Comparison of ENCODE assay signal across 20 mouse cellular contexts in genomic region chr1:176992517-176992916, GRCm38 (mm10).
DNase-seq lines count a peak whose midpoint lies in the region; ATAC-seq and TF ChIP-seq lines count a peak whose summit lies in the region.
"Had no signal": no experiment of that assay in that cellular context is flagged by ENCODE, and none has a peak within 500 bp of the region (broad histone marks: within the 10 kb centered on the region; RNA-seq: fewer than 3 reads in every experiment).

No protein-coding gene starts in this region.

- no peak for TF ChIP-seq CTCF in layer of hippocampus, adult 2 months (conservative IDR thresholded peaks at IDR 0.05)

- no peaks in the 10 kb centered on the region for H3K36me3 ChIP-seq in forebrain, embryonic 13.5 days (ENCODE audit: poor library complexity, severe bottlenecking)
- no peaks in the 10 kb centered on the region for H3K36me3 ChIP-seq in forebrain, embryonic 16.5 days (ENCODE audit: control insufficient read depth, insufficient read depth)
- no peaks in the 10 kb centered on the region for H3K36me3 ChIP-seq in hindbrain, embryonic 11.5 days (ENCODE audit: control insufficient read depth, insufficient read depth, low read length)
- H3K36me3 ChIP-seq in hindbrain, embryonic 16.5 days (ENCODE audit: control insufficient read depth, insufficient read depth, low read length) = no peaks in the 10 kb centered on the region
- no peaks in the 10 kb centered on the region for H3K36me3 ChIP-seq in heart, embryonic 12.5 days
- H3K36me3 ChIP-seq: heart, embryonic 13.5 days; hindbrain, embryonic 13.5 days; kidney, embryonic 15.5 days had no signal

- H3K9ac ChIP-seq in forebrain, embryonic 13.5 days = no peak overlapping the region
- H3K9ac ChIP-seq in forebrain, embryonic 16.5 days (replicated peaks; ENCODE audit: low read depth, low read length) = no peak overlapping the region
- H3K9ac ChIP-seq in hindbrain, embryonic 11.5 days (ENCODE audit: low read depth, low read length) = no peak overlapping the region
- no peak overlapping the region for H3K9ac ChIP-seq in hindbrain, embryonic 16.5 days (ENCODE audit: low read depth, low read length)
- no peak overlapping the region for H3K9ac ChIP-seq in heart, embryonic 12.5 days
- H3K9ac ChIP-seq: heart, embryonic 13.5 days; hindbrain, embryonic 13.5 days; kidney, embryonic 15.5 days had no signal

- no peaks in the 10 kb centered on the region for H3K9me3 ChIP-seq in forebrain, embryonic 13.5 days (replicated peaks)
- no peaks in the 10 kb centered on the region for H3K9me3 ChIP-seq in forebrain, embryonic 16.5 days (ENCODE audit: control insufficient read depth, low read length)
- no peaks in the 10 kb centered on the region for H3K9me3 ChIP-seq in hindbrain, embryonic 11.5 days (ENCODE audit: control insufficient read depth, low read length)
- H3K9me3 ChIP-seq in hindbrain, embryonic 16.5 days (ENCODE audit: control insufficient read depth, low read length) = no peaks in the 10 kb centered on the region
- no peaks in the 10 kb centered on the region for H3K9me3 ChIP-seq in heart, embryonic 12.5 days (replicated peaks)
- H3K9me3 ChIP-seq: heart, embryonic 13.5 days; hindbrain, embryonic 13.5 days; kidney, embryonic 15.5 days had no signal

- DNase-seq in hindbrain, embryonic 11.5 days (ENCODE audit: low spot score) = no peak
- peak; percentile 70 for DNase-seq in R1 (ENCODE audit: low read depth, low spot score)
- DNase-seq in retina, embryonic 14.5 days (ENCODE audit: low spot score) = peak; percentile 80
- DNase-seq in layer of hippocampus, adult 2 months (ENCODE audit: low spot score in 2 of 2) = no peak
- DNase-seq: adrenal gland, adult 2 months; adrenal gland, postnatal 25 days; cerebellum, adult 2 months; cerebellum, postnatal 10 days; gastrocnemius, adult 2 months; gastrocnemius, postnatal 25 days; heart, postnatal 36 days; kidney, adult 2 months had no signal

- H3K4me2 ChIP-seq in forebrain, embryonic 13.5 days = no peak overlapping the region
- H3K4me2 ChIP-seq in forebrain, embryonic 16.5 days (ENCODE audit: low read length) = no peak overlapping the region
- no peak overlapping the region for H3K4me2 ChIP-seq in hindbrain, embryonic 11.5 days (replicated peaks; ENCODE audit: low read depth, low read length)
- no peak overlapping the region for H3K4me2 ChIP-seq in hindbrain, embryonic 16.5 days (ENCODE audit: low read length)
- no peak overlapping the region for H3K4me2 ChIP-seq in heart, embryonic 12.5 days
- H3K4me2 ChIP-seq: heart, embryonic 13.5 days; hindbrain, embryonic 13.5 days; kidney, embryonic 15.5 days had no signal

- H3K27ac ChIP-seq in forebrain, embryonic 13.5 days = peak overlapping the region; percentile 31; the same call in 1 of the 2 replicates
- H3K27ac ChIP-seq in forebrain, embryonic 16.5 days (ENCODE audit: low read length) = no peak overlapping the region
- H3K27ac ChIP-seq in hindbrain, embryonic 11.5 days (ENCODE audit: low read depth, low read length) = 0 out of 2 replicates have a peak overlapping the region, but pooled peaks have one; percentile 17
- H3K27ac ChIP-seq in hindbrain, embryonic 16.5 days (ENCODE audit: low read depth, low read length) = no peak overlapping the region
- H3K27ac ChIP-seq in heart, embryonic 12.5 days (ENCODE audit: poor library complexity, severe bottlenecking) = no peak overlapping the region
- no peak overlapping the region for H3K27ac ChIP-seq in layer of hippocampus, adult 2 months
- H3K27ac ChIP-seq: gastrocnemius, adult 2 months; heart, embryonic 13.5 days; kidney, embryonic 15.5 days had no signal

- no peaks in the 10 kb centered on the region for H3K27me3 ChIP-seq in forebrain, embryonic 13.5 days
- H3K27me3 ChIP-seq in forebrain, embryonic 16.5 days (replicated peaks; ENCODE audit: control insufficient read depth, insufficient read depth, low read length) = no peaks in the 10 kb centered on the region
- H3K27me3 ChIP-seq in hindbrain, embryonic 11.5 days (ENCODE audit: control insufficient read depth, insufficient read depth, low read length) = 0 out of 2 replicates have a peak, but pooled peaks cover 2% of the 10 kb centered on the region
- H3K27me3 ChIP-seq in hindbrain, embryonic 16.5 days (replicated peaks; ENCODE audit: control insufficient read depth, insufficient read depth, low read length) = no peaks in the 10 kb centered on the region
- H3K27me3 ChIP-seq in heart, embryonic 12.5 days (replicated peaks) = no peaks in the 10 kb centered on the region
- H3K27me3 ChIP-seq: heart, embryonic 13.5 days; hindbrain, embryonic 13.5 days; kidney, embryonic 15.5 days had no signal

- H3K4me1 ChIP-seq in forebrain, embryonic 13.5 days = peaks cover 76% of the 10 kb centered on the region
- H3K4me1 ChIP-seq in forebrain, embryonic 16.5 days (replicated peaks; ENCODE audit: control insufficient read depth, insufficient read depth, low read length) = peaks cover 51% of the 10 kb centered on the region
- H3K4me1 ChIP-seq in hindbrain, embryonic 11.5 days (replicated peaks; ENCODE audit: control insufficient read depth, insufficient read depth, low read length) = peaks cover 29% of the 10 kb centered on the region
- peaks cover 32% of the 10 kb centered on the region for H3K4me1 ChIP-seq in hindbrain, embryonic 16.5 days (ENCODE audit: control insufficient read depth, insufficient read depth, low read depth, low read length)
- H3K4me1 ChIP-seq in heart, embryonic 12.5 days (replicated peaks) = peaks cover 50% of the 10 kb centered on the region

- ATAC-seq in forebrain, embryonic 13.5 days = no peak
- no peak for ATAC-seq in forebrain, embryonic 16.5 days
- ATAC-seq in hindbrain, embryonic 11.5 days (ENCODE audit: low FRiP score) = no peak
- ATAC-seq in hindbrain, embryonic 16.5 days = no peak
- no peak for ATAC-seq in heart, embryonic 12.5 days (ENCODE audit: insufficient number of reproducible peaks, low FRiP score)
- ATAC-seq: intestine, embryonic 16.5 days had no signal

- WGBS in forebrain, embryonic 13.5 days = 16% methylated on average over 8 of the region's 8 CpGs
- 19% methylated on average over 8 of the region's 8 CpGs for WGBS in forebrain, embryonic 16.5 days
- WGBS in hindbrain, embryonic 11.5 days = 42% methylated on average over 8 of the region's 8 CpGs
- 37% methylated on average over 8 of the region's 8 CpGs for WGBS in hindbrain, embryonic 16.5 days
- WGBS in heart, embryonic 12.5 days = 77% methylated on average over 8 of the region's 8 CpGs

- no peak overlapping the region for H3K4me3 ChIP-seq in forebrain, embryonic 13.5 days
- no peak overlapping the region for H3K4me3 ChIP-seq in forebrain, embryonic 16.5 days (replicated peaks; ENCODE audit: low read length)
- no peak overlapping the region for H3K4me3 ChIP-seq in hindbrain, embryonic 11.5 days (ENCODE audit: low read depth, low read length)
- H3K4me3 ChIP-seq in hindbrain, embryonic 16.5 days (ENCODE audit: low read length) = no peak overlapping the region
- H3K4me3 ChIP-seq in heart, embryonic 12.5 days = no peak overlapping the region
- no peak overlapping the region for H3K4me3 ChIP-seq in layer of hippocampus, adult 2 months
- H3K4me3 ChIP-seq: gastrocnemius, adult 2 months; heart, embryonic 13.5 days; hindbrain, embryonic 13.5 days; kidney, embryonic 15.5 days had no signal

Comparison
In these comparisons a context has a peak if more than half of its experiments do, and no peak if none do; other contexts are left out.
1. H3K27ac ChIP-seq: peak in forebrain, embryonic 13.5 days (single experiment) and hindbrain, embryonic 11.5 days (single experiment); none in forebrain, embryonic 16.5 days (single experiment), hindbrain, embryonic 16.5 days (single experiment), heart, embryonic 12.5 days (single experiment) and layer of hippocampus, adult 2 months (single experiment).
2. DNase-seq: peak in R1 (single experiment) and retina, embryonic 14.5 days (single experiment); none in hindbrain, embryonic 11.5 days (single experiment) and layer of hippocampus, adult 2 months (0 of 2).